Mouse (Mus musculus) ES-E14 (cell line): ENCODE results near the gene Fam185a.

Source experiments
- HCFC1 ChIP-seq: IDR thresholded peaks from 2 replicates; pipeline ENCODE4 v1.6.1; 2012; ENCODE audit warnings: low read length, inconsistent platforms, borderline replicate concordance; ENCODE audit not compliant: insufficient read depth
- MAFK ChIP-seq: IDR thresholded peaks from 2 replicates; pipeline ENCODE4 v1.6.1; 2014; ENCODE audit warnings: mild to moderate bottlenecking, low read depth, low read length, inconsistent platforms; ENCODE audit not compliant: insufficient read depth
- ZC3H11A ChIP-seq: IDR thresholded peaks from 2 replicates; pipeline ENCODE4 v1.6.1; 2012; ENCODE audit warnings: low read depth, mild to moderate bottlenecking, inconsistent platforms, low read length, borderline replicate concordance
- ZNF384 ChIP-seq: IDR thresholded peaks from 2 replicates; pipeline ENCODE4 v1.6.1; 2012; ENCODE audit warnings: low read depth, low read length, inconsistent platforms

- no peak for TF ChIP-seq MAFK
- TF ChIP-seq ZC3H11A, result no peak
- TF ChIP-seq HCFC1, result no peak
- no peak for TF ChIP-seq ZNF384
Observed at GRCm38 (mm10) chr5:21502936-21503610, 78.3 kb downstream of the Fam185a start.
